Mouse (Mus musculus) gastrocnemius, adult 2 months (tissue): ENCODE measurements at regions not wholly inside any gene's neighbourhood (a gene's known extent, or its start where the extent isn't known, plus 50 kb on each side); places are given as distances from the start of the nearest gene placed in this dataset.

ENCODE experiments used
- DNase-seq: peaks from one replicate; pipeline ENCODE4 v3.0.0; 2022
- H3K27ac ChIP-seq: fragments of 200-600 bp; 2 replicates; pipeline ENCODE4 v1.8.1; 2022; ENCODE audit warnings: mild to moderate bottlenecking
- H3K4me3 ChIP-seq: fragments of 200-600 bp; 2 replicates; pipeline ENCODE4 v1.8.1; 2022; ENCODE audit warnings: mild to moderate bottlenecking, moderate library complexity
- CTCF ChIP-seq: fragments of 200-600 bp; IDR thresholded peaks from 2 replicates; pipeline ENCODE4 v1.8.1; 2022; ENCODE audit warnings: antibody characterized with exemption, mild to moderate bottlenecking, moderate library complexity
- intact Hi-C: fragments of 180-260 bp; cut with DNase I; formaldehyde crosslinking; loops from one replicate; pipeline ENCODE4 v1.15.1; 2025

- intact Hi-C loops: no loop called here
- Histone ChIP-seq H3K27ac (no peak overlapping the region), H3K4me3 (no peak overlapping the region)
- no peak for DNase-seq
- TF ChIP-seq CTCF: no peak
Measured at GRCm38 (mm10) chr2:179000448-179001081, 441.7 kb upstream of the Cdh4 start.

- no peak for TF ChIP-seq CTCF
- intact Hi-C loops: no loop called here
- H3K27ac ChIP-seq: no peak overlapping the region
- DNase-seq: no peak
- H3K4me3 ChIP-seq: no peak overlapping the region
Measured at GRCm38 (mm10) chr2:179007766-179008165, 434.5 kb upstream of the Cdh4 start.

GRCm38 (mm10) chr2:179013891-179014593, 428.2 kb upstream of the Cdh4 start:
- intact Hi-C loops: no loop called here
- H3K4me3 ChIP-seq: no peak overlapping the region
- no peak overlapping the region for H3K27ac ChIP-seq
- no peak for TF ChIP-seq CTCF
- DNase-seq: no peak

- no peak overlapping the region for H3K27ac ChIP-seq
- TF ChIP-seq CTCF: no peak
- intact Hi-C loops: no loop called here
- H3K4me3 ChIP-seq: no peak overlapping the region
- DNase-seq: no peak
Measured at GRCm38 (mm10) chr2:179022675-179023194, 419.5 kb upstream of the Cdh4 start.

GRCm38 (mm10) chr2:179024225-179024624, 418.0 kb upstream of the Cdh4 start:
- no peak for TF ChIP-seq CTCF
- intact Hi-C loops: no loop called here
- H3K4me3 ChIP-seq: no peak overlapping the region

GRCm38 (mm10) chr2:179033171-179033570, 409.1 kb upstream of the Cdh4 start:
- no peak overlapping the region for H3K4me3 ChIP-seq
- no peak overlapping the region for H3K27ac ChIP-seq
- no peak for TF ChIP-seq CTCF
- intact Hi-C loops: no loop called here
- no peak for DNase-seq

More at GRCm38 (mm10) chr2:179024225-179024624, 418.0 kb upstream of the Cdh4 start:
- H3K27ac ChIP-seq: no peak overlapping the region
- DNase-seq: no peak

- no peak for DNase-seq
- intact Hi-C loops: no loop called here
- TF ChIP-seq CTCF: no peak
- Histone ChIP-seq H3K4me3 (no peak overlapping the region), H3K27ac (no peak overlapping the region)
Measured at GRCm38 (mm10) chr2:179035446-179035845, 406.8 kb upstream of the Cdh4 start.

GRCm38 (mm10) chr2:179039697-179040096, 402.5 kb upstream of the Cdh4 start:
- Histone ChIP-seq H3K27ac (no peak overlapping the region), H3K4me3 (no peak overlapping the region)
- intact Hi-C loops: no loop called here
- DNase-seq: no peak
- no peak for TF ChIP-seq CTCF

GRCm38 (mm10) chr2:179043671-179044070, 398.6 kb upstream of the Cdh4 start:
- intact Hi-C loops: no loop called here
- DNase-seq: no peak
- no peak for TF ChIP-seq CTCF
- Histone ChIP-seq H3K27ac (no peak overlapping the region), H3K4me3 (no peak overlapping the region)

- no peak overlapping the region for H3K4me3 ChIP-seq
- intact Hi-C loops: no loop called here
- H3K27ac ChIP-seq: no peak overlapping the region
- no peak for TF ChIP-seq CTCF
- no peak for DNase-seq
Measured at GRCm38 (mm10) chr2:179045361-179045760, 396.9 kb upstream of the Cdh4 start.

- Histone ChIP-seq H3K4me3 (no peak overlapping the region), H3K27ac (no peak overlapping the region)
- DNase-seq: no peak
- TF ChIP-seq CTCF: no peak
- intact Hi-C loops: no loop called here
Measured at GRCm38 (mm10) chr2:179054441-179054840, 387.8 kb upstream of the Cdh4 start.

GRCm38 (mm10) chr2:179064616-179065015, 377.6 kb upstream of the Cdh4 start:
- H3K4me3 ChIP-seq: no peak overlapping the region
- no peak for DNase-seq
- no peak overlapping the region for H3K27ac ChIP-seq
- TF ChIP-seq CTCF: no peak
- intact Hi-C loops: no loop called here

- TF ChIP-seq CTCF: no peak
- intact Hi-C loops: no loop called here
- no peak for DNase-seq
Measured at GRCm38 (mm10) chr2:179069520-179069919, 372.7 kb upstream of the Cdh4 start.

GRCm38 (mm10) chr2:179070346-179070745, 371.9 kb upstream of the Cdh4 start:
- Histone ChIP-seq H3K27ac (no peak overlapping the region), H3K4me3 (no peak overlapping the region)
- no peak for DNase-seq
- peak; percentile 50 for TF ChIP-seq CTCF
- intact Hi-C loops: no loop called here

More at GRCm38 (mm10) chr2:179069520-179069919, 372.7 kb upstream of the Cdh4 start:
- Histone ChIP-seq H3K27ac (no peak overlapping the region), H3K4me3 (no peak overlapping the region)
